Comparison of ENCODE assay signal across 8 mouse cellular contexts in genomic region chr15:97379489-97380304, GRCm38 (mm10).
DNase-seq lines count a peak whose midpoint lies in the region; ATAC-seq and TF ChIP-seq lines count a peak whose summit lies in the region.
"Had no signal": no experiment of that assay in that cellular context is flagged by ENCODE, and none has a peak within 500 bp of the region (broad histone marks: within the 10 kb centered on the region; RNA-seq: fewer than 3 reads in every experiment).

No protein-coding gene starts in this region.

- no peak for TF ChIP-seq POLR2A in small intestine, adult 2 months (IDR thresholded peaks at IDR 0.05; ENCODE audit: low read depth, low read length)

- DNase-seq in lung, embryonic 14.5 days: no peak
- DNase-seq in lung, postnatal 25 days (ENCODE audit: low spot score): no peak
- DNase-seq in adrenal gland, adult 8-10 months: peak; percentile 71
- no peak for DNase-seq in heart, postnatal 0 days (ENCODE audit: low spot score)

- H3K4me1 ChIP-seq in lung, embryonic 14.5 days (ENCODE audit: insufficient read depth): peaks cover 9% of the 10 kb centered on the region; the same call in 1 of the 2 replicates
- no peaks in the 10 kb centered on the region for H3K4me1 ChIP-seq in heart, postnatal 0 days (ENCODE audit: control insufficient read depth, insufficient read depth)
- peaks cover 11% of the 10 kb centered on the region; the same call in 1 of the 2 replicates for H3K4me1 ChIP-seq in small intestine, adult 2 months (ENCODE audit: control insufficient read depth, insufficient read depth, insufficient read length, low read length)
- 0 out of 2 replicates have a peak, but pooled peaks cover 7% of the 10 kb centered on the region for H3K4me1 ChIP-seq in neural tube, embryonic 15.5 days
- H3K4me1 ChIP-seq in forebrain, embryonic 15.5 days: no peaks in the 10 kb centered on the region

- H3K9ac ChIP-seq in lung, embryonic 14.5 days: no peak overlapping the region
- no peak overlapping the region for H3K9ac ChIP-seq in heart, postnatal 0 days (replicated peaks; ENCODE audit: low read depth, low read length)
- H3K9ac ChIP-seq in neural tube, embryonic 15.5 days (replicated peaks): no peak overlapping the region
- H3K9ac ChIP-seq in forebrain, embryonic 15.5 days (replicated peaks): no peak overlapping the region

- no peak for TF ChIP-seq EP300 in heart, postnatal 0 days (IDR thresholded peaks at IDR 0.05; ENCODE audit: low read depth)

- 55% methylated on average over 11 of the region's 12 CpGs for WGBS in lung, embryonic 14.5 days
- WGBS in heart, postnatal 0 days: 38% methylated on average over 11 of the region's 12 CpGs
- 38% methylated on average over 11 of the region's 12 CpGs for WGBS in small intestine, adult 2 months
- 85% methylated on average over 11 of the region's 12 CpGs for WGBS in neural tube, embryonic 15.5 days
- WGBS in forebrain, embryonic 15.5 days: 67% methylated on average over 11 of the region's 12 CpGs

- H3K36me3 ChIP-seq in lung, embryonic 14.5 days (ENCODE audit: insufficient read depth): no peaks in the 10 kb centered on the region
- H3K36me3 ChIP-seq in heart, postnatal 0 days (replicated peaks; ENCODE audit: control insufficient read depth, insufficient read depth, low read length): no peaks in the 10 kb centered on the region
- no peaks in the 10 kb centered on the region; the same call in 1 of the 2 replicates for H3K36me3 ChIP-seq in small intestine, adult 2 months (ENCODE audit: control insufficient read depth, insufficient read depth, low read length)
- H3K36me3 ChIP-seq in neural tube, embryonic 15.5 days: no peaks in the 10 kb centered on the region
- no peaks in the 10 kb centered on the region for H3K36me3 ChIP-seq in forebrain, embryonic 15.5 days

- H3K27me3 ChIP-seq in lung, embryonic 14.5 days (ENCODE audit: insufficient read depth, low read length): no peaks in the 10 kb centered on the region
- H3K27me3 ChIP-seq in heart, postnatal 0 days (ENCODE audit: control insufficient read depth, insufficient read depth, low read length): no peaks in the 10 kb centered on the region; the same call in 1 of the 2 replicates
- H3K27me3 ChIP-seq in small intestine, adult 2 months (ENCODE audit: control insufficient read depth, insufficient read depth, low read length): no peaks in the 10 kb centered on the region
- H3K27me3 ChIP-seq in neural tube, embryonic 15.5 days (replicated peaks): no peaks in the 10 kb centered on the region
- no peaks in the 10 kb centered on the region for H3K27me3 ChIP-seq in forebrain, embryonic 15.5 days

- TF ChIP-seq CTCF in lung, embryonic 14.5 days (IDR thresholded peaks at IDR 0.05; ENCODE audit: low read depth): no peak
- TF ChIP-seq CTCF in heart, postnatal 0 days (IDR thresholded peaks at IDR 0.05; ENCODE audit: low read depth): no peak
- no peak for TF ChIP-seq CTCF in small intestine, adult 2 months (IDR thresholded peaks at IDR 0.05; ENCODE audit: extremely low read depth, insufficient read length, insufficient replicate concordance, low read depth, low read length)

- H3K4me3 ChIP-seq in lung, embryonic 14.5 days (ENCODE audit: low read depth, low read length): no peak overlapping the region
- no peak overlapping the region for H3K4me3 ChIP-seq in heart, postnatal 0 days (ENCODE audit: low read depth, low read length)
- H3K4me3 ChIP-seq in small intestine, adult 2 months (ENCODE audit: low read depth, low read length): peak overlapping the region; percentile 56
- H3K4me3 ChIP-seq in neural tube, embryonic 15.5 days (replicated peaks): no peak overlapping the region
- no peak overlapping the region for H3K4me3 ChIP-seq in forebrain, embryonic 15.5 days
- H3K4me3 ChIP-seq: myocyte had no signal

- ATAC-seq in lung, embryonic 14.5 days (ENCODE audit: insufficient read depth): no peak
- ATAC-seq in heart, postnatal 0 days (ENCODE audit: insufficient read depth, low read depth): no peak; the same call in 1 of the 2 replicates
- no peak for ATAC-seq in neural tube, embryonic 15.5 days (ENCODE audit: low FRiP score)
- no peak for ATAC-seq in forebrain, embryonic 15.5 days (replicated peaks)

- H3K4me2 ChIP-seq in lung, embryonic 14.5 days: peak overlapping the region; percentile 31; the same call in 1 of the 2 replicates
- H3K4me2 ChIP-seq in heart, postnatal 0 days (ENCODE audit: low read depth, low read length): peak overlapping the region; percentile 26
- no peak overlapping the region for H3K4me2 ChIP-seq in neural tube, embryonic 15.5 days
- H3K4me2 ChIP-seq in forebrain, embryonic 15.5 days (replicated peaks): no peak overlapping the region

- H3K9me3 ChIP-seq in lung, embryonic 14.5 days (ENCODE audit: low read depth, low read length): no peaks in the 10 kb centered on the region
- no peaks in the 10 kb centered on the region for H3K9me3 ChIP-seq in heart, postnatal 0 days (replicated peaks; ENCODE audit: control insufficient read depth, low read length)
- H3K9me3 ChIP-seq in neural tube, embryonic 15.5 days (replicated peaks): no peaks in the 10 kb centered on the region
- H3K9me3 ChIP-seq in forebrain, embryonic 15.5 days: no peaks in the 10 kb centered on the region

- no peak overlapping the region for H3K27ac ChIP-seq in lung, embryonic 14.5 days (ENCODE audit: low read depth)
- no peak overlapping the region for H3K27ac ChIP-seq in heart, postnatal 0 days (ENCODE audit: low read depth)
- no peak overlapping the region for H3K27ac ChIP-seq in small intestine, adult 2 months (ENCODE audit: insufficient read depth, low read depth, low read length)
- no peak overlapping the region for H3K27ac ChIP-seq in neural tube, embryonic 15.5 days (replicated peaks)
- no peak overlapping the region for H3K27ac ChIP-seq in forebrain, embryonic 15.5 days (replicated peaks)

Comparison
In these comparisons a context has a peak if more than half of its experiments do, and no peak if none do; other contexts are left out.
1. H3K4me2 ChIP-seq: peak in lung, embryonic 14.5 days (single experiment) and heart, postnatal 0 days (single experiment); none in neural tube, embryonic 15.5 days (single experiment) and forebrain, embryonic 15.5 days (single experiment).